Mouse (Mus musculus): ENCODE measurements at regions not wholly inside any gene's neighbourhood (a gene's known extent, or its start where the extent isn't known, plus 50 kb on each side); places are given as distances from the start of the nearest gene placed in this dataset.

DNA sequence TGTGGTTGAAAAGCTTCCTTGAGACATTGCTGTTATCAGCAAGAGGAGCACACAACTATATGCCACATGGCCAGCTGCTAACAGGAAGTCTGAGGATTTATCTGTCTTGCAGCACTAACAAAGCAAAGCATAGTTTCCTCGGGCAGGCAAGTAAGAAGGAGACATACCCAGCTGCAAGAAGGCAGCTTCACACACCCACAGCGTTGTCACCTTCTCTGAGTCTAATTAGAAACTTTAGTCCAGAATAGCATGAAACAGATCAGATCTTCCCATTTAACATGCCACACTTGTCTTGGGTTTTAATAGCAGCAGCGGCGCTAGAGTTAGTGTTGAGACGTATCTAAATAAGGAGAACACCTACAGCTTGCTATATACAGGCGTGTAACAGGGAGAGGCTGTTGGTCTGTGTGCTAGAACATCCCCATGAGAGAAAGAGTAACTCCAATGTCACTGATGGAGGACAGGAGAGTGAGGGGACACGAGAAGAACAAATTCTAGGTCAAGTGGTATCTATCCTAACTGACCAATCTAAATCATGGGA, 322.1 kb upstream of the Syt1 start:
- H3K4me3 ChIP-seq (ENCODE audit: insufficient read depth in 1 of 2, low read depth in 1 of 2, low read length in 2 of 2, poor library complexity in 1 of 2, severe bottlenecking in 1 of 2), result no peak overlapping the region
- in situ Hi-C loops (cut with MboI; ENCODE audit: low sequenced_read_pairs in 2 of 2, unreplicated experiment in 2 of 2), result no loop called here
- DNase-seq (ENCODE audit: low read depth, low spot score), result no peak
- no peak for TF ChIP-seq MAFK (IDR thresholded peaks at IDR 0.05; ENCODE audit: insufficient read depth, low read depth, low read length)
- TF ChIP-seq ZC3H11A (IDR thresholded peaks at IDR 0.05; ENCODE audit: borderline replicate concordance, low read depth, low read length), result no peak
- TF ChIP-seq HCFC1 (IDR thresholded peaks at IDR 0.05; ENCODE audit: borderline replicate concordance, insufficient read depth, low read length), result no peak
- no peak for TF ChIP-seq ZNF384 (IDR thresholded peaks at IDR 0.05; ENCODE audit: low read depth, low read length)
- no peak for TF ChIP-seq CHD2 (IDR thresholded peaks at IDR 0.05; ENCODE audit: low read depth, low read length)
- no peak overlapping the region for H3K9ac ChIP-seq (ENCODE audit: insufficient read depth, low read depth, low read length, poor library complexity, severe bottlenecking)
- no peaks in the 10 kb centered on the region for H3K36me3 ChIP-seq (ENCODE audit: control insufficient read depth, insufficient read depth, low read length, poor library complexity, severe bottlenecking)
- H3K4me1 ChIP-seq (ENCODE audit: control insufficient read depth in 2 of 2, insufficient read depth in 2 of 2, low read length in 2 of 2, poor library complexity in 1 of 2), result no peaks in the 10 kb centered on the region
- H3K27ac ChIP-seq (ENCODE audit: insufficient read depth, low read depth, low read length, poor library complexity, severe bottlenecking), result no peak overlapping the region
- no peaks in the 10 kb centered on the region for H3K9me3 ChIP-seq (ENCODE audit: control insufficient read depth, insufficient read depth, low read depth, low read length)

DNA sequence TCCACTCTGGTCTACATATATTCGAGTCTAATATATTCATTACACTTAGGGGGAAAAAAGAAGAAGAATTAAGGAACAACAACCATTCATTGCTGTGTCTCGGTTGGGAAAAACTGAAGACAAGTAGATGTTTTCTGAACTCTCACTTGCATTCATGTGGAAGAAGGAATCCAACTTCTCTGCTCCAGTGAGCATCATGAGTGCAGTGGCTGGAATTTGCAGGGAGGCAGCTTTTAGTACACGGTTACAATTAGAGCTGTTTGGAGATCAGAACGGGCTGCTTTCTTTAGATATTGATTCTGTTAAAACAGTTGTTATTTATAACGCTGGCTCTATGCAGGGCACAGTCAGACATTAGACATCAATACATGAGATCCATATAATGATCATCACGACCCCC, 298.5 kb upstream of the Syt1 start:
- no peak overlapping the region for H3K9ac ChIP-seq (ENCODE audit: insufficient read depth, low read depth, low read length, poor library complexity, severe bottlenecking)
- H3K27ac ChIP-seq (ENCODE audit: insufficient read depth, low read depth, low read length, poor library complexity, severe bottlenecking), result no peak overlapping the region
- H3K4me3 ChIP-seq (ENCODE audit: insufficient read depth in 1 of 2, low read depth in 1 of 2, low read length in 2 of 2, poor library complexity in 1 of 2, severe bottlenecking in 1 of 2), result no peak overlapping the region
- in situ Hi-C loops (cut with MboI; ENCODE audit: low sequenced_read_pairs in 2 of 2, unreplicated experiment in 2 of 2), result no loop called here
- DNase-seq (ENCODE audit: low read depth, low spot score), result no peak
- no peaks in the 10 kb centered on the region for H3K4me1 ChIP-seq (ENCODE audit: control insufficient read depth in 2 of 2, insufficient read depth in 2 of 2, low read length in 2 of 2, poor library complexity in 1 of 2)
- no peak for TF ChIP-seq ZC3H11A (IDR thresholded peaks at IDR 0.05; ENCODE audit: borderline replicate concordance, low read depth, low read length)
- no peak for TF ChIP-seq HCFC1 (IDR thresholded peaks at IDR 0.05; ENCODE audit: borderline replicate concordance, insufficient read depth, low read length)
- no peak for TF ChIP-seq MAFK (IDR thresholded peaks at IDR 0.05; ENCODE audit: insufficient read depth, low read depth, low read length)
- no peak for TF ChIP-seq ZNF384 (IDR thresholded peaks at IDR 0.05; ENCODE audit: low read depth, low read length)
- no peak for TF ChIP-seq CHD2 (IDR thresholded peaks at IDR 0.05; ENCODE audit: low read depth, low read length)
- H3K36me3 ChIP-seq (ENCODE audit: control insufficient read depth, insufficient read depth, low read length, poor library complexity, severe bottlenecking), result no peaks in the 10 kb centered on the region
- peaks cover 3% of the 10 kb centered on the region; the same call in 1 of the 2 replicates for H3K9me3 ChIP-seq (ENCODE audit: control insufficient read depth, insufficient read depth, low read depth, low read length)

DNA sequence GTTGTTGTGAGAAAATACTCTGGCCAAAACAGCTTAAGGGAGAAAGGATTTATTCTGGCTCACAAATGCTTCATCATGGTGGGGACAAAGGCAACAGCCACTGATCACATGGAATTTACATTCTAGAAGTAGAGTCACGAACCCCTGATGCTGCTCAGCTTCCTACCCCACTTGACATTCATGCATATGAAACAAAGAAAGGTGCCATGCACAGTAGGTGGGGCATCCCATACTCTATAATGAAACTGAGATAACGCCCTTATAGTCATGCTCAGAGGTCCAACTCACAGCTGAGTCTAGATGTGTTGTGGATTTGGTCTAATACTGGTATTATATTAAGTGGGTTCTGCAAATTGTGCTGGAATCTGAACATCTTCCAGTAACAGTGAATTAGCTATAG, 289.4 kb upstream of the Syt1 start:
- no peak for DNase-seq (ENCODE audit: low read depth, low spot score)
- in situ Hi-C loops (cut with MboI; ENCODE audit: low sequenced_read_pairs in 2 of 2, unreplicated experiment in 2 of 2), result no loop called here
- Histone ChIP-seq H3K9ac (ENCODE audit: insufficient read depth, low read depth, low read length, poor library complexity, severe bottlenecking) (no peak overlapping the region), H3K4me3 (ENCODE audit: insufficient read depth in 1 of 2, low read depth in 1 of 2, low read length in 2 of 2, poor library complexity in 1 of 2, severe bottlenecking in 1 of 2) (no peak overlapping the region), H3K4me1 (ENCODE audit: control insufficient read depth in 2 of 2, insufficient read depth in 2 of 2, low read length in 2 of 2, poor library complexity in 1 of 2) (no peaks in the 10 kb centered on the region), H3K36me3 (ENCODE audit: control insufficient read depth, insufficient read depth, low read length, poor library complexity, severe bottlenecking) (no peaks in the 10 kb centered on the region), H3K27ac (ENCODE audit: insufficient read depth, low read depth, low read length, poor library complexity, severe bottlenecking) (no peak overlapping the region), H3K9me3 (ENCODE audit: control insufficient read depth, insufficient read depth, low read depth, low read length) (no peaks in the 10 kb centered on the region)
- no peak for TF ChIP-seq ZC3H11A (IDR thresholded peaks at IDR 0.05; ENCODE audit: borderline replicate concordance, low read depth, low read length)
- no peak for TF ChIP-seq MAFK (IDR thresholded peaks at IDR 0.05; ENCODE audit: insufficient read depth, low read depth, low read length)
- TF ChIP-seq HCFC1 (IDR thresholded peaks at IDR 0.05; ENCODE audit: borderline replicate concordance, insufficient read depth, low read length), result no peak
- no peak for TF ChIP-seq CHD2 (IDR thresholded peaks at IDR 0.05; ENCODE audit: low read depth, low read length)
- TF ChIP-seq ZNF384 (IDR thresholded peaks at IDR 0.05; ENCODE audit: low read depth, low read length), result no peak

DNA sequence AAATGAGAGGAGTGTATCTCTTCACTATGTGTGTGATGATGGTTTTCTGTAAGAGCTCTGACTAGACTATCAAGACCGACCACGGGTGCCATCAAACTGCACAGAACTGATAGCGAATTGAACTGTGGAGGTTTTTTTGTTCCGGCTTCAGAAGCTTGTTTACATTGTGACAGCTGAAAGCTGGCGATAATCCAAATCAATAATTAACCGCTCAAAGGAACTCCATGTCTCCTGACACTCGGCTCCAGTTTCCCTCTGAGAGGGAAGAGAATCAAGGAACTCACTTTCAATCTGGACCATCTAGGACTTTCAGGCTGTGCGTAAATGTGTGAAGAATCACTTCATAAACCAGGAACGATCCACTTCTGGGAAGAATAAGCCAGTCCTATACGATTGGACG, 289.0 kb upstream of the Syt1 start:
- DNase-seq (ENCODE audit: low read depth, low spot score), result no peak
- Histone ChIP-seq H3K9me3 (ENCODE audit: control insufficient read depth, insufficient read depth, low read depth, low read length) (no peaks in the 10 kb centered on the region), H3K36me3 (ENCODE audit: control insufficient read depth, insufficient read depth, low read length, poor library complexity, severe bottlenecking) (no peaks in the 10 kb centered on the region), H3K9ac (ENCODE audit: insufficient read depth, low read depth, low read length, poor library complexity, severe bottlenecking) (no peak overlapping the region), H3K27ac (ENCODE audit: insufficient read depth, low read depth, low read length, poor library complexity, severe bottlenecking) (no peak overlapping the region), H3K4me3 (ENCODE audit: insufficient read depth in 1 of 2, low read depth in 1 of 2, low read length in 2 of 2, poor library complexity in 1 of 2, severe bottlenecking in 1 of 2) (no peak overlapping the region), H3K4me1 (ENCODE audit: control insufficient read depth in 2 of 2, insufficient read depth in 2 of 2, low read length in 2 of 2, poor library complexity in 1 of 2) (no peaks in the 10 kb centered on the region)
- in situ Hi-C loops (cut with MboI; ENCODE audit: low sequenced_read_pairs in 2 of 2, unreplicated experiment in 2 of 2), result no loop called here
- TF ChIP-seq ZC3H11A (IDR thresholded peaks at IDR 0.05; ENCODE audit: borderline replicate concordance, low read depth, low read length), result no peak
- no peak for TF ChIP-seq HCFC1 (IDR thresholded peaks at IDR 0.05; ENCODE audit: borderline replicate concordance, insufficient read depth, low read length)
- no peak for TF ChIP-seq CHD2 (IDR thresholded peaks at IDR 0.05; ENCODE audit: low read depth, low read length)
- no peak for TF ChIP-seq ZNF384 (IDR thresholded peaks at IDR 0.05; ENCODE audit: low read depth, low read length)
- TF ChIP-seq MAFK (IDR thresholded peaks at IDR 0.05; ENCODE audit: insufficient read depth, low read depth, low read length), result no peak

DNA sequence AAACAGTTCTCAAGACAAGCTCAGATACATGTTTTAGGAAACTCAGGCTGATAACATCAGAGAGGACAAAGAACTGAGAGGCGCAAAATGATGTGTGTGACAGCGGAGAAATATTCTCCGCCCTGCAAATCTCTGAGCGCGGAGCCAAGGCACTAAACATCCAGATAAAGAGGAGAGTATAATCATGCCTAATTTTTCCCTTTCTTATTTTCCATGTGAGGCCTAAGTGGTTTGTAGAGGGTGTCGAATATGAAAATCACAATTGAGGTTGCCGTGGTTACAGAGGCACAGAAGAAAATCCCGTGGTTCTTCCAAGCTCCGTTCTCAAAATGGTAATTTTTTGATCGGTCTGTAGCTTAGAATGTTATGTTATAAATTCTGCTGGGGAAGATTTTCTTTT, 272.6 kb upstream of the Syt1 start:
- in situ Hi-C loops (cut with MboI; ENCODE audit: low sequenced_read_pairs in 2 of 2, unreplicated experiment in 2 of 2), result no loop called here
- no peak overlapping the region for H3K4me3 ChIP-seq (ENCODE audit: insufficient read depth in 1 of 2, low read depth in 1 of 2, low read length in 2 of 2, poor library complexity in 1 of 2, severe bottlenecking in 1 of 2)
- TF ChIP-seq ZC3H11A (IDR thresholded peaks at IDR 0.05; ENCODE audit: borderline replicate concordance, low read depth, low read length) (no peak), HCFC1 (IDR thresholded peaks at IDR 0.05; ENCODE audit: borderline replicate concordance, insufficient read depth, low read length) (no peak), MAFK (IDR thresholded peaks at IDR 0.05; ENCODE audit: insufficient read depth, low read depth, low read length) (no peak), ZNF384 (IDR thresholded peaks at IDR 0.05; ENCODE audit: low read depth, low read length) (no peak), CHD2 (IDR thresholded peaks at IDR 0.05; ENCODE audit: low read depth, low read length) (no peak)

More for the DNA sequence above, 272.6 kb upstream of the Syt1 start:
- Histone ChIP-seq H3K4me1 (ENCODE audit: control insufficient read depth in 2 of 2, insufficient read depth in 2 of 2, low read length in 2 of 2, poor library complexity in 1 of 2) (no peaks in the 10 kb centered on the region), H3K9me3 (ENCODE audit: control insufficient read depth, insufficient read depth, low read depth, low read length) (no peaks in the 10 kb centered on the region), H3K27ac (ENCODE audit: insufficient read depth, low read depth, low read length, poor library complexity, severe bottlenecking) (no peak overlapping the region), H3K9ac (ENCODE audit: insufficient read depth, low read depth, low read length, poor library complexity, severe bottlenecking) (no peak overlapping the region), H3K36me3 (ENCODE audit: control insufficient read depth, insufficient read depth, low read length, poor library complexity, severe bottlenecking) (no peaks in the 10 kb centered on the region)
- DNase-seq (ENCODE audit: low read depth, low spot score), result no peak
